Mouse (Mus musculus): Measurements from ENCODE around the gene Syna. TPM values are rescaled to one million over a fixed set of nuclear protein-coding genes. Genes with fewer than 3 reads are reported as not detected.

Gene Syna
- polyA plus RNA-seq, 1 experiment, result 0.24 TPM

DNA sequence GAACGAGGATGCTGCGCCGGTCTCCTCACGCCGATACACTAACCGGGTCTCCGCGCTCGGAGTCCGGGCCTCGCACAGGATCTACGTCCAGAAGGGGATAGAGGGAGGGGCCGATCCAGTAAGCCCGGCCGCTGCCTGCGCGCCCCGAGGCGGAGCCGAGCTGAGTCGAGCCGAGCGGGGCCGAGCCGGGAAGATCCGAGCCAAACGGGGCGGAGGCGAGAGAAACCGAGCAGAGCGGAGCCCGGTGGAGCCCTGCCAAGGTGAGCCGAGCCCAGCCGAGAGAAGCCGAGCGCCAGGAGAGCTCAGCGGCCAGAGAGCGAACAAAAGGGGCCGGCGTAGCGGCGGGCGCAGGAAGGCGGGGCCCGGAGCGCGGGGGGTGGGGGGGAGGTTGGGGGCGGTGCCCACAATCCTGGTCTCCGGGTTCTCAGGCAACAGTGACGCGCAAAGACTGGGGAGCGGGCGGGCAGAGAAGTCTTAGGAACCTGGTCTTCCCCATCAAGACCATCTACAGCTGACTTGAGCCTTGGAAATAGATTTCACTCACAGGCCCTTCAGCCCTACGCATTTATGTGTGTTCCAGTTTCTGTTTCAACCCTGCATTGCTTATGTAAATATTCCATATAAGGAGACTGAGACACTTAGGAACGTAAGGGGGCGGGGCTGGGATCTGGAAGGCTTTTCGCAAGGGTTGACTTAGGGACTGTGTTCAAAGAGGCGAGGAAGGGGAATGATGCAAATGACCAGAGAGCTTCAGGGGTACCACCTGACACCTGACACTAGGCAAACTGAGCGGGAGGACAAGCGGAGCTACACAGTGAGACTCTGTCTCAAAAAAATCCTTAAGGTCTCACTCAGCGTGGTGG, 7.6 kb downstream of the Syna start, which contains the start of gene Clip2:
TSS of gene Clip2 (minus strand) at position 325 of the 863 bp plus-strand sequence.
- Histone ChIP-seq H3K4me3 (replicated peaks; ENCODE audit: extremely low read depth, low read depth, low read length) (peak within 1 kb of the TSS; percentile 98), H3K4me1 (ENCODE audit: control insufficient read depth, insufficient read depth, low read length) (peaks cover 16% of the 10 kb centered on the region)
- 2% methylated on average over 60 of the region's 61 CpGs for WGBS
- TF ChIP-seq CTCF (IDR thresholded peaks at IDR 0.05; ENCODE audit: insufficient read depth, low read length) (no peak), POLR2A (IDR thresholded peaks at IDR 0.05; ENCODE audit: borderline replicate concordance, extremely low read depth, low read depth, low read length) (peak; percentile 26; the same call in 1 of the 2 replicates)
- DNase-seq, result peak; percentile 98

DNA sequence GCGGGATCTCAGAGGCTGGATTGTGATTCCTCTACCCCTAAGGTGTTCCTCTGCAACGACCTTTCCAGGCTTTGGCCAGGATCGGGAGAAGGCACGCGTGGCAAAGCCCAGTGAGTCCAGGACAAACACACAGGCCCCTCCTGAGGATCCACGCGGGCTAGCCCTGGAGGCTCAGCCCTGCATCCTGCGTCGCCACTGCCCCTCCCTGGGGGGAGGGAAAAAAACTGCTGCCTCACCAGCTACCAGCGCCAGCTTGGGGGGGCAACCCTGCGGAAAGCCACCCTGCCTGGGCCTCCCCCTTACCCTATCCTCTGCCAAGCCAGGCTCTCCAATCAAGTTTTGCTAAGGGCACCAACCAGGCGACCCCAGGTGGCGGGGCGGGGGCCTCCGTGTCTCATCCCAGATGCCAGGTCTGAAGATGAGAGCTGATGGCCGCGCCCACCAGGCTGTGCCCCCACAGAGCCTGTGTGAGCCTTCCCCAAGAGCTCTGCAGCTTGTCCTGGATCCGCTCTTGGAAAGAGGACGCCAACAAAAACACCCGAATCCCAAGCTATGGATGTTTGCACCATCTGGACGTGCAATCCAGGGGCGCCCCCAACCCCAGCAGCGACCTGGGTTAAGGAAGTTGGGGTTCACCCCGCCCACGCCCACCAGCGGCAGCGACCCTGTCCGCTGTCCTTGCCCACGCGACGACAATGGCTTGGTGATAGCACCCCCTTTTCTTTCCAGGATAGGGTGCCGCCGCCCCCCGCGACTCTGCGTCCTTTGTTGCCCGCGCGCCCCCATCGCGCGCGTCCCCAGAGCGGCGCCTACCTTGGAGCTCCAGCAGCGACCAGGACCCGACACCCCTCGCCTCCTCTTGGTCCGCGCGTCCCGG, 8.5 kb downstream of the Syna start:
- peak; percentile 37 for DNase-seq
- peak overlapping the region; percentile 98 for H3K4me3 ChIP-seq (replicated peaks; ENCODE audit: extremely low read depth, low read depth, low read length)
- H3K4me1 ChIP-seq (ENCODE audit: control insufficient read depth, insufficient read depth, low read length), result peaks cover 16% of the 10 kb centered on the region
- TF ChIP-seq POLR2A (IDR thresholded peaks at IDR 0.05; ENCODE audit: borderline replicate concordance, extremely low read depth, low read depth, low read length) (no peak), CTCF (IDR thresholded peaks at IDR 0.05; ENCODE audit: insufficient read depth, low read length) (no peak)
- WGBS, result 2% methylated on average over 51 of the region's 52 CpGs

DNA sequence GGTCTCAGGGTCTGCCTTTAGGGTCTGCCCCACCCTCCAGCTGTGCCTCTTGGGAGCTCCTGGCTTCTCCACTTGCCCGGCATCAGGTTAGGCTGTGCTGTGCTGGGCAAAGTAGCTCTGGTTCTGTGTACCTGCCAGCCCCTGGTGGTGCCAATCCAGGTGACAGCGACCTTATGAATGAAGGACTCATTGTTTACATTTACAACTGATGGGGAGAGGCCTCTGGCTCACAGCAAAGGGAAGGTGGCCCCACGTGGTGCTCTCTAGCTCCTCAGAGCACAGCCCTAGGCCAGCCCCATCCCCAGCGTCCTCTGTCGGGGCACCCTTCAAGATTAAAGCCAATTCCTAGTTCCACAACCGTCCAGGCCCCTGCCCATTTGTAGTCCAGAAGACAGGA, 9.1 kb downstream of the Syna start:
- peak overlapping the region; percentile 98 for H3K4me3 ChIP-seq (replicated peaks; ENCODE audit: extremely low read depth, low read depth, low read length)
- TF ChIP-seq CTCF (IDR thresholded peaks at IDR 0.05; ENCODE audit: insufficient read depth, low read length) (no peak), POLR2A (IDR thresholded peaks at IDR 0.05; ENCODE audit: borderline replicate concordance, extremely low read depth, low read depth, low read length) (no peak)
- peaks cover 16% of the 10 kb centered on the region for H3K4me1 ChIP-seq (ENCODE audit: control insufficient read depth, insufficient read depth, low read length)
- no peak for DNase-seq
- WGBS, result 19% methylated on average over 6 of the region's 6 CpGs

DNA sequence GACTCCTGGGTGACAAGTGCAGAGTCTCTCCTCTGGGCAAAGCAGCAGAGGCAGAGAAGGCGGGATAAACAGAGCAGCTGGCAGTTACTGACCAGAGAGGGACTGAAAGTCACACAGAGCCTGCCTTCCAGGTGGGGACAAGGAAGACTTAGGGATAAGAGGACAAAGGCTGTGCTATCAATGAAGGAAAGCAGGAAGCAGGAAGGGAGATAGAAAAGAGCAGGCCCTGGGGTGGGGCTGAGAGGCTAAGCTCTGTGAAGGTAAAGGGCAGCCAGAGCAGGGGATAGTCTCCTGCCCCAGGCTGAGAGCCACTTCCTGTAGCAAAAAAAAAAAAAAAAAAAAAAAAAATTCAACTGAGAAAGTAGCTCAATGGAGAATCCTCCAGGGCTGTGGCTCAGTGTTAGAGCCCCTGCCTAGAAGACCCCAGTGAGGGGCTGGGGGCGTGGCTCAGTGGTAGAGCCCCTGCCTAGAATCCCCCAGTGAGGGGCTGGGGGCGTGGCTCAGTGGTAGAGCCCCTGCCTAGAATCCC, 10.3 kb downstream of the Syna start:
- DNase-seq, result no peak
- TF ChIP-seq CTCF (IDR thresholded peaks at IDR 0.05; ENCODE audit: insufficient read depth, low read length) (no peak), POLR2A (IDR thresholded peaks at IDR 0.05; ENCODE audit: borderline replicate concordance, extremely low read depth, low read depth, low read length) (no peak)
- WGBS, result 85% methylated on average over 3 of the region's 3 CpGs
- H3K4me3 ChIP-seq (replicated peaks; ENCODE audit: extremely low read depth, low read depth, low read length), result no peak overlapping the region
- peaks cover 15% of the 10 kb centered on the region for H3K4me1 ChIP-seq (ENCODE audit: control insufficient read depth, insufficient read depth, low read length)

DNA sequence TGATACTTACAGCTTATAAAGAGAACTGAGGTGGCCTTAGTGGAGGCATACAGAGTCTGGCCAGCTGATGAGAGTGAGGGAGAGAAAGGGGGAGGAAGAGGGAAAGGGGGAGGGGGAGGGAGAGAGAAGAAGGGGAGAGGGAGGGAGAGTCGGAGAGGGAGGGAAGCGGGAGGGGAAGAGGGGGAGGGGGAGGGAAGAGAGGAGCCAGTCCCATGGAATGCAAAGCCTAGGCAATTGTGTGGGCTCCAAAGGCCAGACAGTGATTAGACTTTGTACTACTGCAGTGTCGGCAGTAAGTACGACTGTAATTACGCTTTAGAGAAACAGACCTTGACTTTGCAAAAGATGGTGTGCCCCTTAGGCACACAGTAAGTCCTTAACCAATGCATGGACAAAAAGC, 11.7 kb downstream of the Syna start:
- WGBS, result 45% methylated on average over 5 of the region's 5 CpGs
- TF ChIP-seq POLR2A (IDR thresholded peaks at IDR 0.05; ENCODE audit: borderline replicate concordance, extremely low read depth, low read depth, low read length), result no peak
- no peak for TF ChIP-seq CTCF (IDR thresholded peaks at IDR 0.05; ENCODE audit: insufficient read depth, low read length)
- H3K4me1 ChIP-seq (ENCODE audit: control insufficient read depth, insufficient read depth, low read length), result peaks cover 21% of the 10 kb centered on the region
- no peak for DNase-seq
- H3K4me3 ChIP-seq (replicated peaks; ENCODE audit: extremely low read depth, low read depth, low read length), result no peak overlapping the region

DNA sequence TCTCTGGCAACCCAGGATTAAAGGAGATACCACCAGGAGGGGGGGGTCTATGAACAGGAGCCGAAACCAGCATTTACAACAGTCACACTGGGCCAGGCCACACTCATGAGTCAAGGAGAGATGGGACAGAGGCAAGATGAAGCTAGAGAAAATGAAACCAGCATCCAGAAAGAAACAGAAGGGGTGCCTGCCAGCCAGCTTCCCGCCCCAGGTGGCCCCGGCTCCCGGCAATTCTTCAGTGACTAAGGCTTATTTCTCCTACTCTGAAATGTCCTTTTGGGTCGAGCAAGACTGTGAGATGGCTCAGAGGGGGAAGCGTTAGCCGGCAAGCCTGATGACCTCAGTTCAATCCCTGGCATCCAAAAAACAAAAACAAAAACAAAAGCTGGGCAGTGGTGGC, 13.2 kb downstream of the Syna start:
- no peak overlapping the region for H3K4me3 ChIP-seq (replicated peaks; ENCODE audit: extremely low read depth, low read depth, low read length)
- peaks cover 20% of the 10 kb centered on the region for H3K4me1 ChIP-seq (ENCODE audit: control insufficient read depth, insufficient read depth, low read length)
- no peak for DNase-seq
- TF ChIP-seq CTCF (IDR thresholded peaks at IDR 0.05; ENCODE audit: insufficient read depth, low read length) (no peak), POLR2A (IDR thresholded peaks at IDR 0.05; ENCODE audit: borderline replicate concordance, extremely low read depth, low read depth, low read length) (no peak)
- WGBS, result 72% methylated on average over 7 of the region's 7 CpGs

DNA sequence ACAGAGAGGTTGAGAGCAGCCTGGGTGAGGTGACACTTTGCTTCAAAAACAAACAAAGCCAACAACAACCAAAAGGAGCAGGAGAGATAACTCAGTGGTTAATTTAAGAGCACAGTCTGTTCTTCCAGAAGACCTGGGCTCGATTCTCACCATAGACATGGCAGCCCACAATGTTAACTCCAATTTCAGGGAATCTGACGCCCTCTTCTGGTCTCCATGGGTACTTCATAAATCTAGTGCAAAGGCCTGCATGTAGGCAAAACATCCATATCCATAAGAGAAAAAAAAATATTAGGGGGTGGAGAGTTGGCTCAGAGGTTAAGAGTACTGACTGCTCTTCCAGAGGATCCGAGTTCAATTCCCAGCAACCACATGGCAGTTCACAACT, 14.7 kb downstream of the Syna start:
- peaks cover 19% of the 10 kb centered on the region for H3K4me1 ChIP-seq (ENCODE audit: control insufficient read depth, insufficient read depth, low read length)
- no peak for TF ChIP-seq POLR2A (IDR thresholded peaks at IDR 0.05; ENCODE audit: borderline replicate concordance, extremely low read depth, low read depth, low read length)
- TF ChIP-seq CTCF (IDR thresholded peaks at IDR 0.05; ENCODE audit: insufficient read depth, low read length), result no peak
- 54% methylated on average over 3 of the region's 3 CpGs for WGBS
- no peak overlapping the region for H3K4me3 ChIP-seq (replicated peaks; ENCODE audit: extremely low read depth, low read depth, low read length)
- DNase-seq, result no peak

DNA sequence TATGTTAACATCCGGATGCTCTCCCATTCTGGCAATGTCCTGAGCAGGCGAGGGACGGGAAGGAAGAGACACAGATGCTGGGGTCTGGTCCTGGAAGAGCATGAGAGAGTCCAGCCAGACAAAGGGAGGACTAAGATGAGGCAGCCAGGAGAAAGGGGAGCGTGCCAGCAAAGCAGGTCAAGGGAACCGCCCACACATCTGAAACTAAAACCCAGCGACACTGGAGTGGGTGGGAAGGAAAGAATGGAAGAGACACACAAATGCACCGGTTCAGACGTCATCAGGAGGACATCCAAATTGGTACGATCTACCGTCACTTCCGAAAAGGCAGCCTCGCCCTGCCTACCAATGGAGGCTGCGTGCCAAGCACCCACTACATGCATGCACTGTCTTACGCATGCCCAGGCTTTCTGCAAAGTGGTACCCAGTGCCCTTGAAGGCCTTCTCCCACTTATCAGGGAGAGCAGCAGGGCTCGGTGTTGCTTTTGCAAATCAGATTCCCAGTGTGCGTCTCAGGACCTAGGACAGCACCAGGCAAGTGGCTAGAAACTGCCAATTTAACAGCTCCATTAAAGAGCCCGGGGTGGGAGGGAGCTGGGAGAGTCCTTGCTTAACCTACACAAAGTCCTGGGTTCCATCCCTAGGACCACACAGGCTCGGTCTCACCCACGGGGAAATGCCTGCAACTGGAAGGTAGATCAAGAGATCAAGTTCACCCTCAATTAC, 15.3 kb downstream of the Syna start:
- TF ChIP-seq POLR2A (IDR thresholded peaks at IDR 0.05; ENCODE audit: borderline replicate concordance, extremely low read depth, low read depth, low read length) (no peak), CTCF (IDR thresholded peaks at IDR 0.05; ENCODE audit: insufficient read depth, low read length) (no peak)
- peaks cover 25% of the 10 kb centered on the region for H3K4me1 ChIP-seq (ENCODE audit: control insufficient read depth, insufficient read depth, low read length)
- WGBS, result 45% methylated on average over 19 of the region's 19 CpGs
- no peak for DNase-seq
- no peak overlapping the region for H3K4me3 ChIP-seq (replicated peaks; ENCODE audit: extremely low read depth, low read depth, low read length)

DNA sequence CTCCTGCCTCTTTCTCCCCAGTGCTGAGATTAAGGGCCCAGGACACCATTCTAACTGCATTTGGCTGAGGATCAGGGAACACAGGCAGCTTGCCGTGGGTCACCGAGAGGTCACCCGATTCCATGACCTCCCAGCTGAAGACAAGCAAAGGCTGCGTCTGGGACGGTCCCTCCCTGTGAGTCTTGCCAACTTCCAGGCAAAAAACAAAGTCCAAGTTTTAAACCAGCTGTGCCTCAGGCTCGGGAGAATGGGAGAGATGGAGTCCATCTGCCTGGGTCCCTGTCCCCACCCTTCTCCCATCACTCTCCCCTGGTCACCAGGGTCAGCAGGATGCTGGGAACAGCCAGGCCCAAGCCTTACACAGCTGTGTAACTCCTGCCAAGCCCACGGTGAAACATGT, 18.3 kb downstream of the Syna start:
- TF ChIP-seq CTCF (IDR thresholded peaks at IDR 0.05; ENCODE audit: insufficient read depth, low read length), result no peak
- no peak for TF ChIP-seq POLR2A (IDR thresholded peaks at IDR 0.05; ENCODE audit: borderline replicate concordance, extremely low read depth, low read depth, low read length)
- DNase-seq, result peak; percentile 54
- WGBS, result 18% methylated on average over 7 of the region's 7 CpGs
- Histone ChIP-seq H3K4me3 (replicated peaks; ENCODE audit: extremely low read depth, low read depth, low read length) (no peak overlapping the region), H3K4me1 (ENCODE audit: control insufficient read depth, insufficient read depth, low read length) (peaks cover 25% of the 10 kb centered on the region)

Data from lung, adult 2 months (tissue).